ENCODE assay signal across 8 mouse cellular contexts in the genomic region with DNA sequence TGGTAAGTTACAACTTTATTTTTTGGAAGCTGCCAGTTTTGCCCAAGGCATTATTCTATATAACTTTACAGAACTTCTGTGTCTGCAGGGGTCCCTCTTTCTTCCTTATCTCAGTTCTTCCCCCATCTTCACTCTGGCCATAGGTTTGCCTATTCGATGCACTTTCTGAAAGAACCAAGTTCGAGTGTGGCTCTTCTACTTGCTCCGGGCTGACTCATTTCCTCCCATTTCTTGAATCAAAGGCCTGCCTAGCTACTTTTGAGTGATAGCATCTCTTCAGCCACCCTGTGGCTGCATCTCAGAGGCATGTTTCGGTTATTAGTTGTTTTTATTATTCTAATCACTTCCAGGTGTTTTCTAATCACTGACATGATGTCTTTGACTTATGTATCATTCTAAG. TPM values are rescaled to one million over a fixed set of nuclear protein-coding genes. Genes with fewer than 3 reads are reported as not detected.
DNase-seq lines count a peak whose midpoint lies in the region; ATAC-seq and TF ChIP-seq lines count a peak whose summit lies in the region.

No protein-coding gene starts in this region.

- TF ChIP-seq POLR2A in small intestine, adult 2 months (IDR thresholded peaks at IDR 0.05; ENCODE audit: low read depth, low read length): no peak

- peaks cover 5% of the 10 kb centered on the region; the same call in 1 of the 2 replicates for H3K36me3 ChIP-seq in lung, embryonic 15.5 days
- no peaks in the 10 kb centered on the region for H3K36me3 ChIP-seq in intestine, postnatal 0 days (ENCODE audit: control insufficient read depth, insufficient read depth)
- peaks cover 5% of the 10 kb centered on the region; the same call in 1 of the 2 replicates for H3K36me3 ChIP-seq in small intestine, adult 2 months (ENCODE audit: control insufficient read depth, insufficient read depth, low read length)

- no peak for ATAC-seq in lung, embryonic 15.5 days (ENCODE audit: borderline replicate concordance, extremely low read depth, low FRiP score, low TSS enrichment)
- 0 out of 2 replicates have a peak, but pooled peaks have one; percentile 23 for ATAC-seq in erythroid progenitor cell, adult 5-6 weeks (replicated peaks; ENCODE audit: low FRiP score, poor library complexity, severe bottlenecking)
- ATAC-seq in intestine, postnatal 0 days: no peak

- WGBS in lung, embryonic 15.5 days: 28% methylated on average over 4 of the region's 4 CpGs
- 39% methylated on average over 4 of the region's 4 CpGs for WGBS in intestine, postnatal 0 days
- WGBS in small intestine, adult 2 months: 23% methylated on average over 4 of the region's 4 CpGs

- no peak for TF ChIP-seq CTCF in intestine, postnatal 0 days (IDR thresholded peaks at IDR 0.05; ENCODE audit: low read depth)
- TF ChIP-seq CTCF in small intestine, adult 2 months (IDR thresholded peaks at IDR 0.05; ENCODE audit: extremely low read depth, insufficient read length, insufficient replicate concordance, low read depth, low read length): no peak

- no peak for DNase-seq in lung, postnatal 4 days
- DNase-seq in layer of hippocampus, adult 8-10 months (ENCODE audit: low spot score in 2 of 2): no peak
- no peak for DNase-seq in adrenal gland, adult 8-10 months
- no peak for DNase-seq in c-Kit-positive CD71-positive TER-119-positive erythroid progenitor cells, embryonic 14.5 days (ENCODE audit: low spot score)

- peaks cover 22% of the 10 kb centered on the region for H3K4me1 ChIP-seq in lung, embryonic 15.5 days
- H3K4me1 ChIP-seq in intestine, postnatal 0 days (replicated peaks; ENCODE audit: control insufficient read depth, insufficient read depth, low read length): 0 out of 2 replicates have a peak, but pooled peaks cover 5% of the 10 kb centered on the region
- H3K4me1 ChIP-seq in small intestine, adult 2 months (ENCODE audit: control insufficient read depth, insufficient read depth, insufficient read length, low read length): peaks cover 15% of the 10 kb centered on the region

- H3K27me3 ChIP-seq in lung, embryonic 15.5 days: no peaks in the 10 kb centered on the region
- H3K27me3 ChIP-seq in intestine, postnatal 0 days (replicated peaks; ENCODE audit: control insufficient read depth, insufficient read depth, low read length): no peaks in the 10 kb centered on the region
- no peaks in the 10 kb centered on the region for H3K27me3 ChIP-seq in small intestine, adult 2 months (ENCODE audit: control insufficient read depth, insufficient read depth, low read length)

- peak overlapping the region; percentile 60 for H3K4me2 ChIP-seq in lung, embryonic 15.5 days
- H3K4me2 ChIP-seq in intestine, postnatal 0 days (replicated peaks; ENCODE audit: low read depth): peak overlapping the region; percentile 89

- H3K9ac ChIP-seq in lung, embryonic 15.5 days: no peak overlapping the region
- no peak overlapping the region for H3K9ac ChIP-seq in intestine, postnatal 0 days (ENCODE audit: low read depth, low read length)

- peak overlapping the region; percentile 83 for H3K4me3 ChIP-seq in lung, embryonic 15.5 days
- H3K4me3 ChIP-seq in intestine, postnatal 0 days (ENCODE audit: low read depth, low read length): peak overlapping the region; percentile 89
- H3K4me3 ChIP-seq in small intestine, adult 2 months (ENCODE audit: low read depth, low read length): peak overlapping the region; percentile 7; the same call in 1 of the 2 replicates

- H3K9me3 ChIP-seq in lung, embryonic 15.5 days: no peaks in the 10 kb centered on the region
- H3K9me3 ChIP-seq in intestine, postnatal 0 days (ENCODE audit: control insufficient read depth): no peaks in the 10 kb centered on the region

- H3K27ac ChIP-seq in lung, embryonic 15.5 days: peak overlapping the region; percentile 91
- no peak overlapping the region for H3K27ac ChIP-seq in intestine, postnatal 0 days (ENCODE audit: low read depth, low read length)
- H3K27ac ChIP-seq in small intestine, adult 2 months (ENCODE audit: insufficient read depth, low read depth, low read length): peak overlapping the region; percentile 78

RNA-seq across cellular contexts. Expression of a gene that starts 1.1 kb away (rescaled TPM):
- 29.5 and 30.7 TPM in 2 replicates for polyA plus RNA-seq in lung, embryonic 15.5 days (2015; fragmentation: Nextera tagmentation; extraction: Ambion mirVana)
- total RNA-seq in erythroid progenitor cell, adult 5-6 weeks (2015; ENCODE audit: low replicate concordance): 29.2 and 34.4 TPM in 2 replicates
- total RNA-seq in erythroid progenitor cell, adult 5-6 weeks (2017; ENCODE audit: low replicate concordance): 33.4 and 46.1 TPM in 2 replicates
- 18.7 and 20.9 TPM in 2 replicates for polyA plus RNA-seq in intestine, postnatal 0 days (2015; fragmentation: Nextera tagmentation; extraction: Ambion mirVana)
- 18.4 and 67.3 TPM in 2 replicates for polyA plus RNA-seq in small intestine, adult 2 months (2012; rRNA removed)
- 1 to 10 TPM; 2.6 to 3.5 (median 3.3) TPM for total RNA-seq in layer of hippocampus, adult 8-10 months (2022)
- total RNA-seq in adrenal gland, adult 8-10 months (2022): 100 to 1,000 TPM in 1 of 4 experiments, 10 to 100 TPM in 3; 69.4 to 106 (median 84.9) TPM

RNA-seq across cellular contexts. Expression of a gene that starts 43.8 kb away (rescaled TPM):
- not detected in 2 replicates for polyA plus RNA-seq in lung, embryonic 15.5 days (2015; fragmentation: Nextera tagmentation; extraction: Ambion mirVana)
- total RNA-seq in erythroid progenitor cell, adult 5-6 weeks (2015; ENCODE audit: low replicate concordance): not detected in 2 replicates
- total RNA-seq in erythroid progenitor cell, adult 5-6 weeks (2017; ENCODE audit: low replicate concordance): not detected in 2 replicates
- not detected in 2 replicates for polyA plus RNA-seq in intestine, postnatal 0 days (2015; fragmentation: Nextera tagmentation; extraction: Ambion mirVana)
- polyA plus RNA-seq in small intestine, adult 2 months (2012; rRNA removed): not detected in 2 replicates
- total RNA-seq in layer of hippocampus, adult 8-10 months (2022): not detected
- not detected for total RNA-seq in adrenal gland, adult 8-10 months (2022)

Comparison
In these comparisons a context has a peak if more than half of its experiments do, and no peak if none do; other contexts are left out.
1. H3K4me3 ChIP-seq: peak in every context shown above with its lines; median percentile 89 in intestine, postnatal 0 days; 83 in lung, embryonic 15.5 days; 7 in small intestine, adult 2 months.
2. RNA of a gene that starts 1.1 kb away (total RNA-seq): 69.4 to 106 TPM in adrenal gland, adult 8-10 months and 29.2 to 46.1 TPM in erythroid progenitor cell, adult 5-6 weeks; 2.6 to 3.5 TPM in layer of hippocampus, adult 8-10 months; every median in the first group is over 4 times any median in the second.